Mouse (Mus musculus): ENCODE measurements at regions not wholly inside any gene's neighbourhood (a gene's known extent, or its start where the extent isn't known, plus 50 kb on each side); places are given as distances from the start of the nearest gene placed in this dataset.

- TF ChIP-seq CTCF (conservative IDR thresholded peaks at IDR 0.05; ENCODE audit: insufficient read depth, insufficient read length, low read depth, low read length) (no peak), POLR2A (IDR thresholded peaks at IDR 0.05; ENCODE audit: low read depth, low read length) (no peak)
Observed at GRCm38 (mm10) chr16:76821261-76821660, 192.2 kb upstream of the Usp25 start.

All from kidney, adult 2 months (tissue).